ENCODE assay signal across 8 mouse cellular contexts in genomic region chr10:7213066-7213630, GRCm38 (mm10). TPM values are rescaled to one million over a fixed set of nuclear protein-coding genes. Genes with fewer than 3 reads are reported as not detected.
DNase-seq lines count a peak whose midpoint lies in the region; ATAC-seq lines count a peak whose summit lies in the region.

No protein-coding gene starts in this region.

- H3K4me1 ChIP-seq in heart, embryonic 15.5 days (replicated peaks): peaks cover 33% of the 10 kb centered on the region
- H3K4me1 ChIP-seq in hindbrain, embryonic 16.5 days (ENCODE audit: control insufficient read depth, insufficient read depth, low read depth, low read length): peaks cover 8% of the 10 kb centered on the region
- 0 out of 2 replicates have a peak, but pooled peaks cover 16% of the 10 kb centered on the region for H3K4me1 ChIP-seq in midbrain, embryonic 14.5 days (ENCODE audit: control insufficient read depth, insufficient read depth, low read length)

- H3K9me3 ChIP-seq in heart, embryonic 15.5 days (replicated peaks): no peaks in the 10 kb centered on the region
- H3K9me3 ChIP-seq in hindbrain, embryonic 16.5 days (ENCODE audit: control insufficient read depth, low read length): no peaks in the 10 kb centered on the region
- H3K9me3 ChIP-seq in midbrain, embryonic 14.5 days (ENCODE audit: control insufficient read depth, low read length): no peaks in the 10 kb centered on the region

- H3K27me3 ChIP-seq in heart, embryonic 15.5 days: no peaks in the 10 kb centered on the region
- no peaks in the 10 kb centered on the region for H3K27me3 ChIP-seq in hindbrain, embryonic 16.5 days (replicated peaks; ENCODE audit: control insufficient read depth, insufficient read depth, low read length)
- H3K27me3 ChIP-seq in midbrain, embryonic 14.5 days (ENCODE audit: control insufficient read depth, insufficient read depth, low read length): no peaks in the 10 kb centered on the region

- WGBS in heart, embryonic 15.5 days: 41% methylated on average over 10 of the region's 10 CpGs
- 64% methylated on average over 10 of the region's 10 CpGs for WGBS in hindbrain, embryonic 16.5 days
- 75% methylated on average over 10 of the region's 10 CpGs for WGBS in midbrain, embryonic 14.5 days

- ATAC-seq in heart, embryonic 15.5 days (replicated peaks; ENCODE audit: insufficient number of reproducible peaks, insufficient read depth, low FRiP score, low read depth): no peak
- ATAC-seq in hindbrain, embryonic 16.5 days: no peak
- no peak for ATAC-seq in midbrain, embryonic 14.5 days (ENCODE audit: low FRiP score, low TSS enrichment)

- peak overlapping the region; percentile 82 for H3K4me2 ChIP-seq in heart, embryonic 15.5 days
- peak overlapping the region; percentile 98 for H3K4me2 ChIP-seq in hindbrain, embryonic 16.5 days (ENCODE audit: low read length)
- H3K4me2 ChIP-seq in midbrain, embryonic 14.5 days (ENCODE audit: low read length): peak overlapping the region; percentile 99

- peak overlapping the region; percentile 84 for H3K9ac ChIP-seq in heart, embryonic 15.5 days
- peak overlapping the region; percentile 11; the same call in 1 of the 2 replicates for H3K9ac ChIP-seq in hindbrain, embryonic 16.5 days (ENCODE audit: low read depth, low read length)
- no peak overlapping the region for H3K9ac ChIP-seq in midbrain, embryonic 14.5 days (replicated peaks; ENCODE audit: low read length)

- no peaks in the 10 kb centered on the region for H3K36me3 ChIP-seq in heart, embryonic 15.5 days
- H3K36me3 ChIP-seq in hindbrain, embryonic 16.5 days (ENCODE audit: control insufficient read depth, insufficient read depth, low read length): no peaks in the 10 kb centered on the region
- no peaks in the 10 kb centered on the region for H3K36me3 ChIP-seq in midbrain, embryonic 14.5 days (ENCODE audit: control insufficient read depth, insufficient read depth, low read length)

- peak overlapping the region; percentile 87 for H3K4me3 ChIP-seq in heart, embryonic 15.5 days
- H3K4me3 ChIP-seq in hindbrain, embryonic 16.5 days (ENCODE audit: low read length): peak overlapping the region; percentile 86; the same call in 1 of the 2 replicates
- H3K4me3 ChIP-seq in midbrain, embryonic 14.5 days (replicated peaks; ENCODE audit: low read depth, low read length): no peak overlapping the region

- H3K27ac ChIP-seq in heart, embryonic 15.5 days: peak overlapping the region; percentile 95
- no peak overlapping the region for H3K27ac ChIP-seq in hindbrain, embryonic 16.5 days (ENCODE audit: low read depth, low read length)
- H3K27ac ChIP-seq in midbrain, embryonic 14.5 days (replicated peaks; ENCODE audit: low read depth, low read length): no peak overlapping the region

- DNase-seq in heart, adult 8-10 months (ENCODE audit: low spot score): no peak
- DNase-seq in embryo, embryonic 10.5 days (ENCODE audit: low spot score): peak; percentile 64
- DNase-seq in midbrain, embryonic 14.5 days: no peak
- DNase-seq in ovary, postnatal 14 days (ENCODE audit: low spot score): no peak
- no peak for DNase-seq in layer of hippocampus, adult 8-10 months (ENCODE audit: low spot score in 2 of 2)
- no peak for DNase-seq in gastrocnemius, postnatal 4 days (ENCODE audit: low spot score in 2 of 2)

RNA-seq across cellular contexts. Expression of gene Cnksr3, which starts 1.1 kb away (rescaled TPM):
- 7.1 and 9.0 TPM in 2 replicates for polyA plus RNA-seq in heart, embryonic 15.5 days (2015; fragmentation: Nextera tagmentation; extraction: Ambion mirVana)
- 10 to 100 TPM; 17.2 to 25.1 (median 23.2) TPM for total RNA-seq in heart, adult 8-10 months (2022)
- 3.7 and 4.2 TPM in 2 replicates for polyA plus RNA-seq in hindbrain, embryonic 16.5 days (2015; fragmentation: Nextera tagmentation; extraction: Ambion mirVana)
- 1.6 and 2.7 TPM in 2 replicates for polyA plus RNA-seq in midbrain, embryonic 14.5 days (2014; fragmentation: Nextera tagmentation; extraction: Ambion mirVana)
- total RNA-seq in layer of hippocampus, adult 8-10 months (2022): 1 to 10 TPM; 3.4 to 5.4 (median 4.4) TPM
- total RNA-seq in gastrocnemius, postnatal 4 days (2021): 10 to 100 TPM; 14.1 to 15.3 TPM
